Mouse (Mus musculus) gastrocnemius, postnatal 14 days (tissue): ENCODE data around the gene Sema4d. TPM values are rescaled to one million over a fixed set of nuclear protein-coding genes. Genes with fewer than 3 reads are reported as not detected.

Experiments used
- microRNA-seq, 2 experiments: library from miRNA; unstranded; fragments of <30 nt; microRNA quantifications; one replicate each; pipeline ENCODE4 v1.2.0; 2021
- total RNA-seq, 2 experiments: library from RNA; stranded (reverse); gene quantifications; 2 replicates each; pipeline ENCODE4 v1.2.3; 2021

Gene Sema4d
- total RNA-seq, 2 experiments from 2014 or later, result 126 to 130 TPM

Small RNA genes lying within 50 kb of the gene (microRNA-seq; reads per million reads assigned to microRNA genes)
- gene Gm23566, result 0 reads per million in 2 experiments

Other genes with a start within 250 kb of the Sema4d start
- gene Shc3, start 224.3 kb downstream of the Sema4d start, total RNA-seq, result 1 to 10 TPM; 1.4 to 2.2 TPM
- gene Cks2, start 148.5 kb downstream of the Sema4d start, total RNA-seq, result 1 to 10 TPM; 6.8 to 7.1 TPM
- 1 to 10 TPM; 8.6 to 9.5 TPM for gene Secisbp2, start 142.1 kb downstream of the Sema4d start, total RNA-seq
- gene Gadd45g, start 52.9 kb upstream of the Sema4d start, total RNA-seq, result 10 to 100 TPM; 10.1 to 33.9 TPM